10 mouse cellular contexts compared by ENCODE assay signal in the genomic region with DNA sequence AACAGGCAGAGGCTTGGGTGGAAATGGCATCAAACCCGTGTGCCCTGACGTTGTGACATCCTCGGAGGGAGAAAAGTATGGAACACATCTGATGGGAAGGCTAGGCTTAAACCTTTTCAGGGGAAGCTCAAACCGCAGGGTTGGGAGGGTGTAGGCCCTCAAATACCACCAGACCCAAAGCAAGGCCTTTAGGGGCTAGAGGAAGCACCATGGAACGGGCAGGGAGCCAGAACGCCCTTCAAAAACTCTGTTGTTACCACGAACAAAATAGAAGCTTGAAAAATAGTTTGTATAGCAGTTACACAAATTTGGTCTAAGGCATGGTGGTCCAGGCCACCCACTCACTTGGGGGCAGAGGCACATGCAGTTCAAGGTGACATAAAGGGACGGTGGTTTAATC. TPM values are rescaled to one million over a fixed set of nuclear protein-coding genes. Genes with fewer than 3 reads are reported as not detected.
DNase-seq lines count a peak whose midpoint lies in the region; ATAC-seq lines count a peak whose summit lies in the region.
"Had no signal": no experiment of that assay in that cellular context is flagged by ENCODE, and none has a peak within 500 bp of the region (broad histone marks: within the 10 kb centered on the region; RNA-seq: fewer than 3 reads in every experiment).

No protein-coding gene starts in this region.

- H3K27me3 ChIP-seq in heart, embryonic 16.5 days (ENCODE audit: control insufficient read depth, insufficient read depth, low read length): peaks cover 35% of the 10 kb centered on the region
- peaks cover 25% of the 10 kb centered on the region for H3K27me3 ChIP-seq in hindbrain, embryonic 15.5 days
- peaks cover 10% of the 10 kb centered on the region; the same call in 1 of the 2 replicates for H3K27me3 ChIP-seq in midbrain, embryonic 14.5 days (ENCODE audit: control insufficient read depth, insufficient read depth, low read length)

- intact Hi-C loops in heart, postnatal 25 days (cut with DNase I): no loop called here

- H3K4me2 ChIP-seq in heart, embryonic 16.5 days (ENCODE audit: low read depth, low read length): peak overlapping the region; percentile 85
- peak overlapping the region; percentile 84 for H3K4me2 ChIP-seq in hindbrain, embryonic 15.5 days
- peak overlapping the region; percentile 82 for H3K4me2 ChIP-seq in midbrain, embryonic 14.5 days (ENCODE audit: low read length)

- H3K36me3 ChIP-seq in heart, embryonic 16.5 days (ENCODE audit: control insufficient read depth, insufficient read depth): no peaks in the 10 kb centered on the region
- no peaks in the 10 kb centered on the region for H3K36me3 ChIP-seq in hindbrain, embryonic 15.5 days
- no peaks in the 10 kb centered on the region for H3K36me3 ChIP-seq in midbrain, embryonic 14.5 days (ENCODE audit: control insufficient read depth, insufficient read depth, low read length)

- H3K9me3 ChIP-seq in heart, embryonic 16.5 days (replicated peaks; ENCODE audit: control insufficient read depth, low read length): no peaks in the 10 kb centered on the region
- H3K9me3 ChIP-seq in hindbrain, embryonic 15.5 days: no peaks in the 10 kb centered on the region
- no peaks in the 10 kb centered on the region for H3K9me3 ChIP-seq in midbrain, embryonic 14.5 days (ENCODE audit: control insufficient read depth, low read length)

- 26% methylated on average over 8 of the region's 8 CpGs for WGBS in heart, embryonic 16.5 days
- WGBS in hindbrain, embryonic 15.5 days: 21% methylated on average over 8 of the region's 8 CpGs
- WGBS in midbrain, embryonic 14.5 days: 24% methylated on average over 8 of the region's 8 CpGs

- peak overlapping the region; percentile 52 for H3K4me3 ChIP-seq in heart, embryonic 16.5 days (ENCODE audit: low read length)
- peak overlapping the region; percentile 45 for H3K4me3 ChIP-seq in hindbrain, embryonic 15.5 days
- H3K4me3 ChIP-seq in midbrain, embryonic 14.5 days (replicated peaks; ENCODE audit: low read depth, low read length): peak overlapping the region; percentile 41; the same call in 1 of the 2 replicates

- peak overlapping the region; percentile 65 for H3K9ac ChIP-seq in heart, embryonic 16.5 days (ENCODE audit: low read length)
- H3K9ac ChIP-seq in hindbrain, embryonic 15.5 days: no peak overlapping the region
- H3K9ac ChIP-seq in midbrain, embryonic 14.5 days (replicated peaks; ENCODE audit: low read length): peak overlapping the region; percentile 48; the same call in 1 of the 2 replicates

- ATAC-seq in heart, embryonic 16.5 days (replicated peaks; ENCODE audit: extremely low read depth, insufficient read depth, low FRiP score): no peak
- peak; percentile 22 for ATAC-seq in activated CD4-positive, CD25-positive, alpha-beta regulatory T cell, adult 4 months
- peak; percentile 45; the same call in 1 of the 2 replicates for ATAC-seq in hindbrain, embryonic 15.5 days (ENCODE audit: low FRiP score, low read depth)
- no peak for ATAC-seq in midbrain, embryonic 14.5 days (ENCODE audit: low FRiP score, low TSS enrichment)

- no peaks in the 10 kb centered on the region; the same call in 1 of the 2 replicates for H3K4me1 ChIP-seq in heart, embryonic 16.5 days (ENCODE audit: control insufficient read depth, insufficient read depth, low read length)
- peaks cover 11% of the 10 kb centered on the region; the same call in 1 of the 2 replicates for H3K4me1 ChIP-seq in hindbrain, embryonic 15.5 days (replicated peaks)
- H3K4me1 ChIP-seq in midbrain, embryonic 14.5 days (ENCODE audit: control insufficient read depth, insufficient read depth, low read length): peaks cover 8% of the 10 kb centered on the region; the same call in 1 of the 2 replicates

- no peak overlapping the region for H3K27ac ChIP-seq in heart, embryonic 16.5 days (ENCODE audit: low read length)
- no peak overlapping the region for H3K27ac ChIP-seq in hindbrain, embryonic 15.5 days (replicated peaks)
- H3K27ac ChIP-seq in midbrain, embryonic 14.5 days (replicated peaks; ENCODE audit: low read depth, low read length): no peak overlapping the region

- no peak for DNase-seq in heart, postnatal 25 days (ENCODE audit: low spot score)
- DNase-seq in midbrain, embryonic 14.5 days: no peak
- no peak for DNase-seq in adrenal gland, postnatal 14 days
- DNase-seq in right cerebral cortex, postnatal 36 days (ENCODE audit: low spot score in 2 of 2): no peak
- no peak for DNase-seq in urinary bladder, postnatal 10 days (ENCODE audit: low spot score)
- DNase-seq: kidney, adult 2 months had no signal

RNA-seq across cellular contexts. Expression of a gene that starts 0.4 kb away (rescaled TPM):
- not detected in 2 replicates for polyA plus RNA-seq in heart, embryonic 16.5 days (2015; fragmentation: Nextera tagmentation; extraction: Ambion mirVana)
- not detected for total RNA-seq in heart, postnatal 25 days (2021)
- not detected for polyA plus RNA-seq in activated CD4-positive, CD25-positive, alpha-beta regulatory T cell, adult 4 months (2017; shearing (Covaris generic))
- polyA plus RNA-seq in hindbrain, embryonic 15.5 days (2015; fragmentation: Nextera tagmentation; extraction: Ambion mirVana): not detected in 2 replicates
- polyA plus RNA-seq in midbrain, embryonic 14.5 days (2014; fragmentation: Nextera tagmentation; extraction: Ambion mirVana): not detected in 2 replicates
- total RNA-seq in adrenal gland, postnatal 14 days (2021): not detected in 2 replicates
- total RNA-seq: CH12.LX had no signal

RNA-seq across cellular contexts. Expression of a gene that starts 56.2 kb away (rescaled TPM):
- not detected in 2 replicates for polyA plus RNA-seq in heart, embryonic 16.5 days (2015; fragmentation: Nextera tagmentation; extraction: Ambion mirVana)
- not detected for total RNA-seq in heart, postnatal 25 days (2021)
- not detected for polyA plus RNA-seq in activated CD4-positive, CD25-positive, alpha-beta regulatory T cell, adult 4 months (2017; shearing (Covaris generic))
- not detected in 2 replicates for polyA plus RNA-seq in hindbrain, embryonic 15.5 days (2015; fragmentation: Nextera tagmentation; extraction: Ambion mirVana)
- not detected in 2 replicates for polyA plus RNA-seq in midbrain, embryonic 14.5 days (2014; fragmentation: Nextera tagmentation; extraction: Ambion mirVana)
- not detected in 2 replicates for total RNA-seq in adrenal gland, postnatal 14 days (2021)
- total RNA-seq: CH12.LX had no signal
- polyA plus RNA-seq: kidney, adult 2 months had no signal

Comparison
In these comparisons a context has a peak if more than half of its experiments do, and no peak if none do; other contexts are left out.
1. ATAC-seq: peak in activated CD4-positive, CD25-positive, alpha-beta regulatory T cell, adult 4 months (single experiment) and hindbrain, embryonic 15.5 days (single experiment); none in heart, embryonic 16.5 days (single experiment) and midbrain, embryonic 14.5 days (single experiment).
2. Peak in every context shown above with its lines, with median percentiles within 50 percentile points of each other: H3K4me2 ChIP-seq and H3K4me3 ChIP-seq.